Mouse (Mus musculus) embryonic fibroblast, embryonic 13.5 days (primary cell): ENCODE results near the gene Cyb5rl.

ENCODE experiments used
- CTCF ChIP-seq: IDR thresholded peaks from 2 replicates; pipeline ENCODE4 v1.5.1; 2011; ENCODE audit warnings: mild to moderate bottlenecking, control low read depth, low read length, moderate library complexity, borderline replicate concordance; ENCODE audit not compliant: insufficient read depth
- POLR2A ChIP-seq: IDR thresholded peaks from 2 replicates; pipeline ENCODE4 v1.6.1; 2011; ENCODE audit warnings: low read depth, mild to moderate bottlenecking, control low read depth, low read length, moderate library complexity

- TF ChIP-seq CTCF = no peak
- TF ChIP-seq POLR2A = no peak
These were observed 24.5 kb upstream of the Cyb5rl start for GRCm38 (mm10) chr4:107042304-107042703.
